Mouse (Mus musculus) macrophage (primary cell): ENCODE measurements at regions not wholly inside any gene's neighbourhood (a gene's known extent, or its start where the extent isn't known, plus 50 kb on each side); places are given as distances from the start of the nearest gene placed in this dataset.

Experiments
- H3K27ac ChIP-seq: fragments of 350-480 bp; formaldehyde crosslinking; 2 replicates; pipeline ENCODE4 v1.9.0; 2021
- H3K36me3 ChIP-seq: fragments of 350-480 bp; formaldehyde crosslinking; 2 replicates; pipeline ENCODE4 v1.9.0; 2021; ENCODE audit errors: inconsistent target
- H3K4me3 ChIP-seq: fragments of 350-480 bp; formaldehyde crosslinking; 2 replicates; pipeline ENCODE4 v1.9.0; 2021; ENCODE audit errors: inconsistent target
- H3K79me2 ChIP-seq: fragments of 350-480 bp; formaldehyde crosslinking; 2 replicates; pipeline ENCODE4 v1.9.0; 2021; ENCODE audit errors: inconsistent target
- WGBS: methylation state at CpG from one replicate; pipeline ENCODE4 v1.1.7; 2026; ENCODE audit warnings: inconsistent platforms; ENCODE audit not compliant: missing documents; 5-methylcytosine and 5-hydroxymethylcytosine counted together

GRCm38 (mm10) chr4:72688842-72689241 is 163.6 kb downstream of the Aldoart1 start:
- H3K36me3 ChIP-seq, result no peaks in the 10 kb centered on the region
- no peak overlapping the region for H3K27ac ChIP-seq
- 88% methylated on average over 3 of the region's 4 CpGs for WGBS
- no peak overlapping the region for H3K4me3 ChIP-seq
- no peaks in the 10 kb centered on the region for H3K79me2 ChIP-seq

GRCm38 (mm10) chr4:72674006-72674405 is 178.4 kb downstream of the Aldoart1 start:
- 61% methylated on average over 2 of the region's 2 CpGs for WGBS
- no peak overlapping the region for H3K4me3 ChIP-seq
- H3K36me3 ChIP-seq, result no peaks in the 10 kb centered on the region
- H3K27ac ChIP-seq, result no peak overlapping the region
- no peaks in the 10 kb centered on the region for H3K79me2 ChIP-seq

- WGBS, result 82% methylated on average over 5 of the region's 5 CpGs
Measured at GRCm38 (mm10) chr4:72671652-72672411, 180.6 kb downstream of the Aldoart1 start.

GRCm38 (mm10) chr4:72669827-72670494 is 182.5 kb downstream of the Aldoart1 start:
- Histone ChIP-seq H3K27ac (no peak overlapping the region), H3K4me3 (no peak overlapping the region), H3K36me3 (no peaks in the 10 kb centered on the region), H3K79me2 (no peaks in the 10 kb centered on the region)
- 90% methylated on average over 4 of the region's 5 CpGs for WGBS

More at GRCm38 (mm10) chr4:72671652-72672411, 180.6 kb downstream of the Aldoart1 start:
- no peak overlapping the region for H3K4me3 ChIP-seq
- H3K27ac ChIP-seq, result no peak overlapping the region
- no peaks in the 10 kb centered on the region for H3K79me2 ChIP-seq
- H3K36me3 ChIP-seq, result no peaks in the 10 kb centered on the region

GRCm38 (mm10) chr4:72664379-72664778 is 188.1 kb downstream of the Aldoart1 start:
- no peak overlapping the region for H3K27ac ChIP-seq
- H3K36me3 ChIP-seq, result no peaks in the 10 kb centered on the region

DNA sequence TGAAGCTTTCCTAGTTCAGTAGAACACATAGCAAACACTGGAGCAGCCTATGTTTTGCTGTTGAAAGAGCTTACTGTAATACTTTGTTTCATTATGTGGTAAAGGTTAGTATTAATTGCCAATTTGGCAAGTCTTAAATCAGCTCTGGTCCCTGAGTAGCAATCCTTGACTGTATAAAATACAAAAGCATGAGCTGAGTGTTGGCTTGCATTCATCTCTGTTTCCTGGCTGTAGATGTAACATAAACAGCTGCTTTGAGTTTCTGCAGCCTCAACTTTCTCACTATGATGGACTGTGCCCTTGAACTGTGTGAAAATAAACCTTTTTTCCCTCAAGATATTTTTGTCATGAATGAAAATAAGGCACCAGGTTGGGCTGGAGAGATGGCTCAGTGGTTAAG is 190.0 kb downstream of the Aldoart1 start:
- Histone ChIP-seq H3K79me2 (no peaks in the 10 kb centered on the region), H3K36me3 (no peaks in the 10 kb centered on the region), H3K27ac (no peak overlapping the region), H3K4me3 (no peak overlapping the region)

More at GRCm38 (mm10) chr4:72664379-72664778, 188.1 kb downstream of the Aldoart1 start:
- no peaks in the 10 kb centered on the region for H3K79me2 ChIP-seq
- H3K4me3 ChIP-seq, result no peak overlapping the region

GRCm38 (mm10) chr4:72656206-72656605 is 196.2 kb downstream of the Aldoart1 start:
- 80% methylated on average over 1 of the region's 1 CpGs for WGBS
- Histone ChIP-seq H3K4me3 (no peak overlapping the region), H3K79me2 (no peaks in the 10 kb centered on the region), H3K27ac (no peak overlapping the region), H3K36me3 (no peaks in the 10 kb centered on the region)

GRCm38 (mm10) chr4:72647130-72647529 is 205.3 kb downstream of the Aldoart1 start:
- H3K79me2 ChIP-seq, result no peaks in the 10 kb centered on the region
- WGBS, result 100% methylated on average over 1 of the region's 1 CpGs

GRCm38 (mm10) chr4:72629416-72629815 is 223.0 kb downstream of the Aldoart1 start:
- Histone ChIP-seq H3K36me3 (no peaks in the 10 kb centered on the region), H3K4me3 (no peak overlapping the region)
- 73% methylated on average over 3 of the region's 3 CpGs for WGBS

More at GRCm38 (mm10) chr4:72647130-72647529, 205.3 kb downstream of the Aldoart1 start:
- no peak overlapping the region for H3K27ac ChIP-seq
- H3K36me3 ChIP-seq, result no peaks in the 10 kb centered on the region
- no peak overlapping the region for H3K4me3 ChIP-seq

GRCm38 (mm10) chr4:72627219-72627930 is 225.1 kb downstream of the Aldoart1 start:
- no peaks in the 10 kb centered on the region for H3K36me3 ChIP-seq
- no peaks in the 10 kb centered on the region for H3K79me2 ChIP-seq
- WGBS, result 87% methylated on average over 5 of the region's 5 CpGs
- H3K4me3 ChIP-seq, result no peak overlapping the region
- no peak overlapping the region for H3K27ac ChIP-seq

More at GRCm38 (mm10) chr4:72629416-72629815, 223.0 kb downstream of the Aldoart1 start:
- Histone ChIP-seq H3K27ac (no peak overlapping the region), H3K79me2 (no peaks in the 10 kb centered on the region)

DNA sequence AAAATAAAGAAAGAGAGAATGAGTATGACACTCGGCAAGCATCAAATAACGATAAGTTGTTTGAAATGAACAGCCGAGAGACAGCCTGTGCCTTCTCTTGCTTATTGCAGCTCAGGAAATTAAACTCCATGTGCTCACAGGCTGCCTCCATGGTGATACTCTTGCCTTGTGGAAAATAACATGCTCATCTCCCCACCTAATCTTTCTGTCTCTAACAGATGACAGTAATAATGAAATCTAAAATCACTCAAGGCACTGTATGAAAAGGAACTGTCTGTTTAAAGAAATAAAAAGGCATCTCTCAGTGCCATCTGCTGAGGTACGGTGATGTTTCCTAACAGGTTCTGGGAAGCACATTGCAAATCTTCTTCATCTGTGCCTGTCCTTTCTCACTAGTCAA is 247.3 kb downstream of the Aldoart1 start:
- no peaks in the 10 kb centered on the region for H3K79me2 ChIP-seq
- no peak overlapping the region for H3K4me3 ChIP-seq
- H3K36me3 ChIP-seq, result no peaks in the 10 kb centered on the region
- H3K27ac ChIP-seq, result no peak overlapping the region
- WGBS, result 92% methylated on average over 4 of the region's 4 CpGs

DNA sequence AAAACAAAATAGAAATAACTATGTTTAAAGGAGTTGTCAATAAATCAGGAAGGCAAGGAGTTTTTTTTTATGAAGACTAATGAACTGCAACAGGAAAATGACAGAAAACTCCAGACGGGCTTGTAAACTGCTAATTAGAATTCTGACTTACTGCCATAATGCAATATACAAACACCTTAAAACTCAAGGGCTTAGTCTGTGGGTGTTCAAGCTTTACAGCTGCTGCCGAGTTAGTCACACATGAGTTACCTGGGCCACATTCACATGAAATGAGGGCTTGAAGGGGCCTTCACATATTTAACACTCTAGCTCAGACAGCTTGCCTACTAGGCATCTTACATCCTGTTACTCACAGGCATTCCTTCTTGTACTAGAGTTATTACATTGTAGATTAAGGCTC is 256.9 kb downstream of the Aldoart1 start:
- no peak overlapping the region for H3K27ac ChIP-seq
- WGBS, result 79% methylated on average over 2 of the region's 2 CpGs
- H3K4me3 ChIP-seq, result no peak overlapping the region
- no peaks in the 10 kb centered on the region for H3K79me2 ChIP-seq
- no peaks in the 10 kb centered on the region for H3K36me3 ChIP-seq

DNA sequence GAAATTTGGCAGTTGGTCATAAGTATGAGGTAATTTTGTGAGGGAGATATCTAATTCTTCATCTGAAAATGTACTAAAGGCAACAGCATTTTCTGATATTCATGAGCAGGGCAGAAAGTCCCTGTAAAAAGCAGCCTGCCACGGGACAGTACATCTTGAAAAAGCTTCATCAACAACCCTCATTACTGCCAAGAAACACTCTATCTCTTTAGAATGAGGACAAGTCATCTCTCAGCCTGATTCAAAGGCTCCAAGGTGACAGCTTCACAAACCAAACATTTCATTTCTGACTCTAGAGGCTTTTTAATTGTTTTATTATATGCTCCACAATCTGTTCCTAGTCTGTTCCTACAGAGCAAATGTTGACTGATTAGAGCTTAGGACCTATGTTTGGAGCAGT is 260.3 kb downstream of the Aldoart1 start:
- H3K36me3 ChIP-seq, result no peaks in the 10 kb centered on the region
- H3K27ac ChIP-seq, result no peak overlapping the region
- WGBS, result 67% methylated on average over 1 of the region's 1 CpGs
- no peak overlapping the region for H3K4me3 ChIP-seq
- H3K79me2 ChIP-seq, result no peaks in the 10 kb centered on the region

GRCm38 (mm10) chr4:72574946-72575345 is 277.5 kb downstream of the Aldoart1 start:
- H3K36me3 ChIP-seq, result no peaks in the 10 kb centered on the region
- H3K4me3 ChIP-seq, result no peak overlapping the region
- WGBS, result 86% methylated on average over 1 of the region's 1 CpGs
- no peaks in the 10 kb centered on the region for H3K79me2 ChIP-seq
- no peak overlapping the region for H3K27ac ChIP-seq

GRCm38 (mm10) chr4:72571924-72572323 is 280.5 kb downstream of the Aldoart1 start:
- H3K36me3 ChIP-seq, result no peaks in the 10 kb centered on the region
- H3K79me2 ChIP-seq, result no peaks in the 10 kb centered on the region
- 96% methylated on average over 2 of the region's 2 CpGs for WGBS
- no peak overlapping the region for H3K4me3 ChIP-seq
- H3K27ac ChIP-seq, result no peak overlapping the region
